Mouse (Mus musculus) megakaryocyte, adult 5-6 weeks (primary cell): Measurements from ENCODE around the gene Slc25a28. TPM values are rescaled to one million over a fixed set of nuclear protein-coding genes. Genes with fewer than 3 reads are reported as not detected.

Source experiments
- ATAC-seq: 2 replicates; pipeline ENCODE4 v1.8.0; 2016; ENCODE audit warnings: mild to moderate bottlenecking, inconsistent platforms; ENCODE audit not compliant: poor library complexity, severe bottlenecking
- total RNA-seq, 2 experiments: library from RNA; stranded (forward) in 1 of 2; stranded (reverse) in 1 of 2; fragments of 153-499, 151-499 nt in 1 of 2; fragments of 221-1000, 200-1000 nt in 1 of 2; gene quantifications; 2 replicates each; pipeline versions ENCODE4 v1.2.3 to v1.2.4; 2015 to 2017

The Slc25a28 gene
- 21.0 and 25.0 TPM in 2 replicates for total RNA-seq (2015)
- total RNA-seq (2017) = 33.5 and 33.6 TPM in 2 replicates

DNA sequence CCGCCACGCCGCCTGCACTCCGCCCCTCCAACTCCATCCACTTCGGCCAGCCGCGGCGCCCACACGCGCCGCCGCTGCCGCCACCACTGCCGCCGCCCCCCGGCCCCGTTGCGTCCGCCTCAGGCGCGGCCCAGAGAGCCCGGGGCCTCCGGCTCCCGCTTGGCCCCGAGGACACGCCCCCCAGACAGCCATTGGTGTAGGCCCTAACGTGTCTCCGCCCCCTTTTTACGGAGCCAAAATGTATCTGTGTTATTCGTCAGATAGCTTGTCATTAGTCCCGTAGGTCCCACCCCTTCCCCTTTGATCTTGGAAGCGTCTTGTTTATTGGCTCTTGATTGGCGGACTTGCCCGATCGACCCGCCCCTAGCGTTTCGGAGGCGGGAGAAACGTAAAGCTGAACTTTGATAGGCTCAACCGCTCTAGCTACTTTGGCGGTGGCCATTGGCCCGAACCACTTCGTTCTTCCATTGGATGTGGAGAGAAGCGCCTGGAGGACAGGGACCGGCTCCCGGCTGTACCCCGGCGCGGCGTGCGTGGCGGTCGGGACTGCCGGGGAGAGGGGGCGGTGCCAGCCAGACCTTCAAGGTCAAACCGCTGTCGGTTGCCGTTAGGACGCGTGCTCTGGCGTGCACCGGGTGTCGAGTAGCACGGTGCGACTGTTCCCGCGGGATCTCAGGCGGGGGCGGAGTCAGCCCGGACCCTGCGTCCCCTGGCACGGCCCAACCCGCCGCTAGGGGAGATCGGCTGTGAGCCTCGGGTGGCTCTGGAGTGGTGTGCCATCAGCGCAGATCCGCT is at the start of gene Slc25a28:
TSS of gene Slc25a28 (minus strand) at position 152 of the 795 bp plus-strand sequence.
- ATAC-seq = peak; percentile 81

DNA sequence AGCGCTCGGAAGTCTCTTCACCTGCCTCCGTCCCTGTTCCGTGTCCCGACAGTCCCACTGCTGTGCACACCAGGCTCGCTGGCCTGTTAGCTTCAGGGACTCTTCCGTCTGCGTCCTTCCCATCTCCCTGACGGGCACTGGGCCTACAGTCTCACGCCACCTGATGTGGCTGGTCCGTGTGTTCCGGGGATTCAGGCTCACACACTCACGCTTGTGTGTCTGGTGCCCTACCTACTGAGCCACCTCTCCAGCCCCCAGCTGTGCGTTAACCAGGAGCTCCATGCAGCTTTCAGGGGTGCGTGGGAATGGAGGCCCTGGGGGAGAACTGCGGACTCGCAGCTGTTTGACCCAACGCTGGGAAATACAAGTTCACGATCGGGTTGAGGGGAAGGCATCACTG is 49.5 kb upstream of the Slc25a28 start:
- no peak for ATAC-seq

DNA sequence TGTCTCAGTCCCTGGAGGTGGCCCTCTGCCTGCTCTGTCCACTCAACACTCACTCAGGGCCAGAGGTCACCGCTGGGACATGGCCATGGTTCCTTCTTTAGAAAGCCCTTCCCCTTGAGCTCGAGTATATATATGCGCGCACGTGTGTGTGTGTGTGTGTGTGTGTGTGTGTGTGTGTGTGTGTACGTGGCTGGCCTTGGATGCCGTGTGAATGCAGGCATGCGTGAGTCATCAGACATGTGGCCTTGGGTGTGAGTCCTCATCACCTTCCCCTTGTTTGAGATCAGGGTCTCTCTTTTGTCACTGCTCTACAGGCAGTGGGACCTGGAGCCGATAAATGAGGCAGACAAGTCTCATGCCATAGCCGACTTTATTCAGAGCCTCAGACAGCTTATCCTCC is 48.8 kb upstream of the Slc25a28 start:
- no peak for ATAC-seq

DNA sequence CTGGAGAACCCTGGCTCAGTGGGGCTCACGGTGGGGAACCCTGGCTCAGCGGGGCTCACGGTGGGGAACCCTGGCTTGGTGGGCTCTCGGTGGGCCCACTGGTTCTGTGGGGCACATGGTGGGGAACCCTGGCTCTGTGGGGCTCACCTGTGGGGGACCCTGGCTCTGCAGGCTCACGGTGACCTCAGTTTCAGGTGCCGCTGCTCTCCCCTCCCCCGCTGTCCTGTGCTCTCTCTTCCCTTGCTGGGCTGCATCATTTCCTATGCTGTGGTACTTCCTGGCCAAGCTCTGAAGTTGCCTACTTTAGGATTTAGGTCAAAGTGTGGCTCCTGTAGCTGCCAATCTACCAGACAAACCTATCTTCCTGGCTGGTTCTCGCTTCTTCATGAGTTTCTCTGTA is 48.2 kb upstream of the Slc25a28 start:
- ATAC-seq = no peak

DNA sequence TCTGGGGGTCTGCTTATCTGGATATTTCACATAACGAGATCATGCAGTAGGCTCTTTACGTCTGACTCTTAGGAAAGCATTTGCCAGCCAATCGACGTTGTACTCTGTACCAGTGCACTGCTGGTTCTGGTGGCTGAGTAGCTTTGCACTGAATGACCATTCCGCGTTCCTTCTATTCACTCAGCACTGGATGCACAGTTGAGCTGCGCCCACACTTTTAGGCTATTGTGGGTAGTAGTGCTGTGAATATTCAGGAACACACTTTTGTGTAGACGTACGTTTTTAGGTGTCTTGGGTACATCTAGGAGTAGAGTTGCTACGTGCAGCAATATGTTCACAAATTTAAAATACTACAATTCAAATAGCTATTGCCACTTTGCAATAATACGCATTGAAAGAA is 45.4 kb upstream of the Slc25a28 start:
- no peak for ATAC-seq

DNA sequence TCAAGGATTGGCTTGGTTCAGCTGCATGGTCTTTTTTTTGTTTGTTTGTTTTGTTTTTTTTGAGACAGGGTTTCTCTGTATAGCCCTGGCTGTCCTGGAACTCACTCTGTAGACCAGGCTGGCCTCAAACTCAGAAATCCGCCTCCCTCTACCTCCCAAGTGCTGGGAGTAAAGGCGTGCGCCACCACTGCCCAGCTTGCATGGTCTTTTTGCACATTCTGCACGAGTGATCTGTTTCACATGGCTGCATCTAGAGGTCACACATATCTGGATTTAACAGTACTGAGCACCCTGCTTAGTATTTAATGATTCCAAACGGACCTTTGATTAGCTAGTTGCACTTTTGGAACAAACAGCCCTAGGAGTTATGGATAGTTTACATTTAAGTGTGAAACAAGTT is 37.3 kb upstream of the Slc25a28 start:
- ATAC-seq = no peak

DNA sequence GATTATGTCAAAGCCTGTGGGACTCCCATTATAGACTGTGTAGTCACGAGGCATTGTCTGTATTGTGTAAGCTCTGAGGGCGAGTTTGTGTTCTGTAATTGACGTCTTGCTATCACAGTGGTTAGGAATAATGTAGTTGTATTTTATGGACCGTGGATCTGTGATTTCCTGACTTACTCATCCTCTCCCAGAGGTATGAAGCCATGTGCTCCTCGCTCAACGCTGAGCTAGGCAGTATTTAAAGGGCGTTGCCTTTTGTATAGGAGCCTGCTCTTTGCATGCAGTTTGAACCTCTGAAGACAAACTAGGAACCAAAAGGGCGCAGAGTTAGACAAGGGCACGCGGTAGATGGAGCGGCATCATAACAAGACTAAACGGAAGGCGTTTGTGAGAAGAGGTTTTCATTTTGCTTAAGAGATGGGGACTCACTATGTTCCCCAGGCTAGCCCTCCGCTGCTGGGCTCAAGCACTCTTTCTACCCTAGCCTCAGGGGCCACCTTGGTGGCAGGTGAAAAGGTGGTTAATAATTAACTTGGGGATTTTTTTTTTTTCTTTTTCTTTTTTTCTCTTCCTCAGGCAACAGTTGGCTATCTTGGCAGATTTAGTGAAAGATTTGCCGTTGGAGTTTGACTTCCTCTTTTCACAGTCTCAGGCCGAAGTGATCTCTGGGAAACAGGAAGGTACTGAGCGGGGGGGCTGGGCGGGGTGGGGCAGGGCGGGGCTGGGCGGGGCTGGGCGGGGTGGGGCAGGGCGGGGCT is 36.7 kb upstream of the Slc25a28 start:
- peak; percentile 89 for ATAC-seq

DNA sequence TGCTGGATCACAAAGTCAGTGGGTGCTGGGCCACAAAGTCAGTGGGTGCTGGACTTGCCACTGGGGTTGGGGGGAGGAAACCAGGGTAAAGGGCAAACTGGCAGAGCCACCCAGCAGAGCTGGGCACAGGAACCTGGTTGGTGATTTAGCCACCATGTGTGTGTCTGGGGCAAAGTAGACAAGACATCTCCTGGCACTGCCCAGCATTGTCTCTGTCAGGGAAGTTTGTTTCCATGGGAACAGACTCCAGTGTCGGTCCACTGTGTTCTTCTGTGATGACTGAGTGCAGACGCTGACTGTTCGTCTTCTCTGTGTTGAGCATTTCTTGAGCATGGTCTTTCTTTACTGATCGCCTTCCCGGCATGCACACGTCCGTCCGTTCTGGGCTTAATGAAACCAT is 34.6 kb upstream of the Slc25a28 start:
- no peak for ATAC-seq

DNA sequence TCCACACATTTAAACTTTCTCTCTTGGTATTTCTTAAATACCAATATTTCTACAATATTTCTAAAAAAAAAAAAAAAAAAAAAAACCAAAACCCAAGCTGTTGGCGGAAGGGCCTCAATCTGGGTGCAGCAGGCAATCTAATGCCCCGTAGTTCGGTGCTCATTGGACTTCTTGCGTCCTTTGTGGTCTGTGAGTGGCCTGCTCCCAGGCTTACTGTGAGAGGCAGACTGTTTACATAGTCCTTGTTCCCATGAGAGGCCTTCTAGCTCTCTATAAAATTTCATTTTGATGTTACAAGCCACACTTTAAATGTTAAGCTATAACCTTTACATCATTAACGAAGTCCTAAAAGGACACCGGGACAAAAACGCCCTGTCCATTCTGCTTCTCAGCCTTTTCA is 33.5 kb upstream of the Slc25a28 start:
- no peak for ATAC-seq

DNA sequence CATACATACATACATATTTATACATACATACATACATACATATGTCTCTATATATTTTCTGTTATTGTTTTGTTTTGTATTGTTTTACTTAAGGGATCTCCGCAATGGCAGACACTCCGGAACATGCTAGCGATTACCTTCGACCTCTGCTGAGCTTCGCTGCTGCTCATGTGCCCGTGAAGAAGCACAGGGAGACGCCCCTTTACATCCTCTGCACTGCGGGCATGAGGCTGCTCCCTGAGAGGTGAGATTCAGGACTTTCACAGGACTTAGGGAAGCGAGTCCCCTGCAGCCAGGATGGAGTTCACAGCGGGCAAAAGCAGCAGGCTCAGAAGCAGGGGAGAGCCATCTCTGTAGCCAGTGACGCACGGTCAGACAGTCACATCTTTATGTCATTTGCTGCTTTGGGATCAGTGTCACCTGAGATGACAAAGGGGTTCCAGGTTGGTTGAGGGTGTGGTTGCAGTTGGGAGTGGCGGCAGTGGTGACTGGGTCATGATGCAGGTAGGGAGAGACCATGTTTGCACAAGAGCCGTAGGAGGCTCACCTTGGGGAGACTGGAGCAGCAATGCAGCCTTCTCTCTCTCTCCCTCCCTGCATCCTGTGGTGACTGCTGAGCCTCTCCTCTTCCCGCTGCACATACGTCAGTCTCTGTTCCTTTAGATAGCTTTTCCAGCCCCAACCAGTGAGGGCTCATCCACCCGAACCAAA is 30.3 kb upstream of the Slc25a28 start:
- no peak for ATAC-seq

DNA sequence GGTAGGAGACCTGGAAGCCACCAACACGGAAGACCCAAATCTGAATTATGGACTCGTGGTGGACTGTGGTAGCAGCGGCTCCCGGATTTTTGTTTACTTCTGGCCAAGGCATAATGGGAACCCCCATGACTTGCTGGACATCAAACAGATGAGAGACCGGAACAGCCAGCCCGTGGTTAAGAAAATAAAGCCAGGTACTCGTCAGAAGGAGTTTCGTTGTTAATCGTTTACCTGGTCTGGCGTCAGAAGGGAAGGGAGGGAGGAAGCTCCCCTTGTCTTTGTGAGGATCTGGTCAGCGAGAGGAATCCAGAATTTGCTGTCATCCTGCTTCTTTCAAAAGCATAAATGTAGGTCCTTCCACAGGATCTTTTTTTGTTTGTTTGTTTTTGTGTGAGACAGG is 29.5 kb upstream of the Slc25a28 start:
- no peak for ATAC-seq

DNA sequence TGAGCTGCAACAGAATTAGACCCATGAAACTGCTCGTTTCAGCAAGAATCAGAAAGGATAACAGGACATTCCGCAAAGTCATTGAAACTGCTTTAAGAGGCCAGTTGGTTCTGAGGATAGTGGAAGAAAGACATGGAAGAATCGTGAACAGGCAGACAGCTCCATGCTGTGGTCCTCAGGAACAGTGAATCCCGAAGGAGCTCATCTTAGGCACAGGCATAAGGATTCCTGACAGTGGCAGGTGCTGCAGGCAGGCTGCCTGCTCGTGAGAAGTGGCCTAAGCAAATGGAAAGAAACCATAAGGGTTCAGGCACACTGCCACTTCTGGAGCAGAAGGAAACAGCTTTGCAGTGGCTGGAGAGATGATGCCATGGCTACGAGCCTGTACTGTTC is 25.1 kb upstream of the Slc25a28 start:
- ATAC-seq = no peak

DNA sequence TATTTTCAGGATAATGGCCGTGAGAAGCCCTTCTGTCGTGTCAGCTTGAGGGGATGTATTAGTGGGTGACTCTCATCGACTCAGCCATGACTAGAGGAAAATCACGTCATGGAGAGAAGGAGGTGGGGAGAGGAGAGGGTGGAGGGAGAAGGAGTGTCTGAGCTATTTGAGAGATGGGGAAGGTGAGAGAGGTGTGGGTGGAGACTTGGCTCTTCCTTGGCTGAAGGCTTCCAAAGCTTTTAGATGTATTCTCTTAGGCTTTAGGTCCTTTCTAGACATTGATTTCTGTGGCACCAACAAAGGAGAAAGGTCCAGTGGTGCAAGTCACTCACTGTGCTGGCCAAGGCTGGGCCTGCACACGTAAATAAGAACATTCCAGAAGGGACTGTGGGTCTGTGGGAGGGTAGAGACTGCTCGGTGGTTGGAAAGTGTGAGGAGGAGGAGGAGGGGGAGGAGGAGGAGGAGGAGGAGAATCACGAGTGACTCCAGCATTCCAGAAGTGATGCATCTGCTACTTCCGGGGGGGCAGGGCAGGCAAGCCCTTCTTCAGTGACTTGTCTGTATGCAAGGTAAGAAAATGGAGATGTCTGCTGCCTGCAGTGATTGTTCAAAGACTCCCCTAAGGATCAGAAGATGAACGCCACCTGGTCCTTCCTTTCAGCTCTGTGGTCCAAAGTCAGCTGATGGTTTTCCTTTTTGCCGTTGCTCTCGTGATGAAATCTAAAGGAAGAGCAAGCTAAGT is 24.5 kb upstream of the Slc25a28 start:
- ATAC-seq = no peak

DNA sequence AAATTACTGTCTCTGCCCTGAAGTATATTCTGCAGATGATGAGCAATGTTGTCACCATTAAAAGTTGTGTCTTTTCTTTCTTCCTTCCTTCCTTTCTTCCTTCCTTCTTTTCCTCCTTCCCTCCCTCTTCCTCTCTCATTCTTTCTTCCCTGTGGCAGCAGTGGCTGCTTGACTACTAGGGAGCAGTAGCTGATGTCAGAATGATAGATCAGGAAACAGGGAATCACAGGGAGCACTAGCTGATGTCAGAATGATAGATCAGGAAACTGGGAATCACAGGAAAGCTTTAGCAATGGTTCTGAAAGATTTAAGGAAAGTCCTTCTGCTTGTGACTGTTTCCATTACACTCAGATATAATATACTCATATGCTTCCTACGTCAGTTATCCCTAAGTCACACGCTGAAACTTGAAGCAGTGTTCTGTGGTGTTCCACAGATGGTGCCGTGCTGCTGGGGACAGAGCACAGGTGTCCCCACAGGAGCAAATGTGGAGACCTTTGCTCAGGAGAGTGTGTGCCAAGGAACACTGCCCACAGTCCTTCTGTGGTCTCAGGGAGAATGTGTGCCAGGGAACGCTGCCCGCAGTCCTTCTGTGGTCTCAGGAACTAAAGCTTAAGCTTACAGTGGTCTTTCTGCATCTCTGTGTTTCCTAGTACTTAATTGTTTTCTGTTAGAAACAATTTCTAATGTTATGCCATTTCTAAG is 23.1 kb upstream of the Slc25a28 start:
- no peak for ATAC-seq

DNA sequence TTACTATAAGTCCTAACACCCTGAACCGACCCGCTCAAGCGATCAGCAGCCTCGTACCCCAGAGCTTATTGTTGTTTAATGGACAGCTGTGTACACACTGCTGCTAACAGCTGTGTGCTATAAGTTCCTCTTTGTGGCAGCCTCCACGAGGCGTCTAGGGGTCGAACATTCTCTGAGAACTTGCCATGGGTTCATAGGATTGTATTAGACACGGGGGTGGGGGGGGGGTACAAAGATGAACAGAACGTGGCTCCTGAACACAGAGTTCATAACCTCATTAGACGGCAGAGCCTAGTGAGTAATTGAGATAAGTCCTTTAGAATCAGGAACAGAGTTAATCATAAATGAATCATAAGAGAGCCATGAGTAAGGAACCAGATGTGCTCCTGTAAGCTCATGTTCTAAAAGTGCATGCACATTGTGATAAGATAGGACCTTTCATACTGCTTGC is 20.9 kb upstream of the Slc25a28 start:
- no peak for ATAC-seq

DNA sequence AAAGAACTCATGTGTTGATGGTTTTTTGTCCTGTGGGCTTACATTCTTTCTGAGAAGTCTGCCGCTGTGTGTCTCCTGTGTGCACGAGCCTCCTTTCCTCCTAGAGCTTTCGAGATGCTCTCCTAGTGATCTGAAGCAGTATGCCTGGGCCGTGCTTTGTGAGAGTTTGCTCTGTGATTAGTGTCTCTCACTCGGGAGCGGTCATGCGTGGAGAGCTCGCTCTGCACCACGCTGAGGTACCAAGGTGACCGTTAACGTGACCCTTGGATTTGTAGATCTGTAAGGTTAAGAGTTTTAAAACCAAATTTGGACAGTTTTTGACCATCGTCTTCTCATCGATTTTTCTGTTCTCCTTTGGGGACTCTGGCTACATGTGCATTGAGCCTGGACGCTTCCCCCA is 18.1 kb upstream of the Slc25a28 start:
- ATAC-seq = no peak

DNA sequence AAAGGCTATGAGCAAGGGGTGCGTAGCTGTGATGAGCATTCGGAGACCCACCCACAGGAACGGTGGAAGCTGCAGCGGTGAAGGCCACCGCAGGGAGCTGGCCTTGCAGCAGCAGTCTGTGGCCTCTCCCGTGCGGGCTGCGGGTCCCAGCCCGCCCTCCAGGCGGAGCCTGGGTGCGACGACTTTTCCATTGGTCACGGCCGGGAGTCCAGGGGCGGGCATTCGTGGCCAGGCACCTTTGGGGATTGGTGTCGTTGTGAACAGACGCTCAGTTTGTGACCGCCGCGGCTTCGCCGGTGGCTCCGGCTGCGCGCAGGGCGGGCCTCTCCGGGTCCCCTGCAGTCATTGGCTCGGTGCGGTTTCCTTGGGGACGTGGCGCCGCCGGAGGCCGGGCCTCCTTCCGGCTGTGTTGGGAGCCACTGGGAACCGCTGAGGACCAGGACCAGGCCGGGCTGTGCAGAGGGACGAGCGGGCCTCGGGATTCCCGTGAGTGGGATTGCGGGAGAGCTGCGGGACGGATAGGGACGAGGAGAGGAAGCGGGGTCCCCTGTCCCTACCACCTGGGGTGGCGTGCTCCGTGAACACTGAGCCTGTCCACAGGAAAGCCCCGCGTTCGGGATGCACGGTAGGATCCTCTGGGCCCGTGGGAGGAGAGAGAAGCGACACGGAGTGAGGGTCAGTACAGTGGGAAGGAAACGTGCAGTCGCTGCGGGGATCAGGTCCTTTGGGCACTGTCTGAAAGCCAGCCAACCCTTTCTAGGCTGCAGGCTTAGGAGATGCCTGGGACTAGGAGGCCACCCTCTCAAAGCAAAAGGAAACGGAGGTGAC is 15.0 kb upstream of the Slc25a28 start, which contains the start of gene Entpd7:
TSS of gene Entpd7 (plus strand) at position 254 of the 828 bp plus-strand sequence.
- peak; percentile 98 for ATAC-seq

DNA sequence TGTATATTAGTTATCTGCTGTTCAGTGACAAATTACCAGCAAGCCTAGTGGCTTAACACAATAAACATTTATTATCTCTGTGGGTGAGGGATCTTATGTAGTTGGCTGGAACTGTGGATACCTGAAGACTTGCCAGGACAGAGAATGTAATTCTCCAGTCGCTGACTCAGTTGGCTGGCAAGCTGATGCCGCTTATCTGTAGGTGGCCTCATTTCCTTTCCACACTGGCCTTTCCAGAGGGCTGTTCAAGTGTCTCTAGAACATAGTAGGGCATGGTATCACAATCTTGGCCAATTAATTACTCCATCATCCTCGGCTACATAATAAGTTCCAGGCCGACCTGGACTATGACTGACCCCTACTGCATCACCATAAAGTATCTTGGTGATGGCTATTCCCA is 6.9 kb upstream of the Slc25a28 start:
- no peak for ATAC-seq

DNA sequence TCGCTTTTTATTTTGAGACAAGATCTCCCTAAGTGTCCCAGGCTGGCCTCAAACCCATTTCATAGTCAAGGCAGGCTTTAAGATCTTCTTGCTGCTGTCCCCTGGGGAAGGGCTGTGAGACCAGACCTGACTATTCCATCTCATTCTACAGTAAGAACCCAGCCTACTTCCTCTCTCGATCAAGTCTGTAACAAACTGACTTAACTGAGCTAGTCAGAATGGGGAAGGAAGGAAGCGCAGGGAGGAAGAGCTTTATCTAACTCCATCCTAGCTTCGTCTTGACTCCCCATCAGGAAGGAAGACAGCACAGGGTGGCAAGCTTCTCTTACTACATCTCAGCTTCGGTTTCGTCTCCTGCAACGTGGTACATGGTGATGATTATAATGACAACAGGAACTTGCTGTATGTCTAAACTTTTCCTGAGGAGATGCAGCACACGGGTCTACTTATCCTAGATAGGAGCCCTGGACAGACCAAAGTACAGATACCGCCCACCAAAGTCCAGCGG is 4.8 kb upstream of the Slc25a28 start:
- ATAC-seq = peak; percentile 52
